ENCODE assay signal across 8 mouse cellular contexts in the genomic region with DNA sequence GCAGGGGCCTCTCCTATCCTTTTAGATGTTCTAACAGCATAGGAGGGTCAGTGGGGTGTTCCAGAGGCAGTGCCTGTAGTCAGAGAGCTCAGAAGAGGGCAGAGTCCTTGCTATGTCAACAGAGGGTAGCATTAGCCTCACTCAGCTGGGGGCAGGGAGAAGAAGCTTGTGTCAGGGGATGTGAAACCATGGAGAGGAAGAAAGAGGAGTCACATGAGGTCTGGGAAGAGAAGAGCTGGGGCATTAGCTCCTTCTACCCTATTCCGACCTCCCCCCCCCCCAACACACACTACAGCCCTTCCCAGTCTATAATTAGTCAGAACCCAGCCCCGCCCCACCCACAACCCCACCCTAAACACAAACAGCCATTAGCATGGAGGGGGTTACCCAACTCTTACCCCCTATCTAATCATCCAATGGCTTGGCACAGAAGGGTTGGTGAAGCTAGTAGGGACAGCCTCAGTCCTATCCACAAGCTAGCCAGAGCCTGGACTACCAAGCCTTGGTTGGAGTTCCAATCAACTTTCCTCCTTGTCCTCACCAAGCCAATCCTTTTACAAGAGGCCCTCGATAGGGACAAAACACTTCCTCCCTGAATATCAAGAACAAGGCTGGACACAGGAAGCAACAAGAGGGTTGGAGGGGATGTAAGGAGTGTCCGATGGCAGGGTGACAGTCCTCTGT. TPM values are rescaled to one million over a fixed set of nuclear protein-coding genes. Genes with fewer than 3 reads are reported as not detected.
A peak's percentile ranks its signal among the peaks of the same experiment; 100 is the strongest.
DNase-seq lines count a peak whose midpoint lies in the region; ATAC-seq and TF ChIP-seq lines count a peak whose summit lies in the region.

No protein-coding gene starts in this region.

- peak overlapping the region; percentile 88; the same call in 1 of the 2 replicates for H3K4me2 ChIP-seq in forebrain, embryonic 11.5 days (ENCODE audit: low read depth, low read length, severe bottlenecking)
- peak overlapping the region; percentile 90 for H3K4me2 ChIP-seq in intestine, postnatal 0 days (replicated peaks; ENCODE audit: low read depth)
- H3K4me2 ChIP-seq in midbrain, embryonic 14.5 days (ENCODE audit: low read length) = peak overlapping the region; percentile 70

- H3K27ac ChIP-seq in left cerebral cortex, adult 2 months = peak overlapping the region; percentile 61
- peak overlapping the region; percentile 31; the same call in 1 of the 2 replicates for H3K27ac ChIP-seq in forebrain, embryonic 11.5 days (ENCODE audit: low read depth, low read length)
- peak overlapping the region; percentile 88 for H3K27ac ChIP-seq in intestine, postnatal 0 days (ENCODE audit: low read depth, low read length)
- no peak overlapping the region for H3K27ac ChIP-seq in midbrain, embryonic 14.5 days (replicated peaks; ENCODE audit: low read depth, low read length)

- no peak for DNase-seq in left cerebral cortex, adult 2 months (ENCODE audit: extremely low spot score in 1 of 2, low spot score in 2 of 2)
- DNase-seq in left cerebral cortex, adult 8-10 months (ENCODE audit: low spot score in 2 of 2) = no peak
- no peak for DNase-seq in forebrain, embryonic 11.5 days (ENCODE audit: low spot score)
- no peak for DNase-seq in midbrain, embryonic 14.5 days
- DNase-seq in frontal cortex, postnatal 25 days (ENCODE audit: low spot score in 2 of 2) = no peak
- no peak for DNase-seq in gastrocnemius, postnatal 4 days (ENCODE audit: low spot score in 2 of 2)
- no peak for DNase-seq in embryo, embryonic 9.5 days (ENCODE audit: extremely low spot score)

- intact Hi-C loops in left cerebral cortex, adult 2 months (cut with DNase I) = no loop called here

- no peaks in the 10 kb centered on the region for H3K9me3 ChIP-seq in forebrain, embryonic 11.5 days (ENCODE audit: control insufficient read depth, low read length)
- no peaks in the 10 kb centered on the region for H3K9me3 ChIP-seq in intestine, postnatal 0 days (ENCODE audit: control insufficient read depth)
- no peaks in the 10 kb centered on the region for H3K9me3 ChIP-seq in midbrain, embryonic 14.5 days (ENCODE audit: control insufficient read depth, low read length)

- 85% methylated on average over 3 of the region's 4 CpGs for WGBS in forebrain, embryonic 11.5 days
- WGBS in intestine, postnatal 0 days = 26% methylated on average over 4 of the region's 4 CpGs
- WGBS in midbrain, embryonic 14.5 days = 82% methylated on average over 4 of the region's 4 CpGs

- H3K36me3 ChIP-seq in forebrain, embryonic 11.5 days (ENCODE audit: control insufficient read depth, insufficient read depth, low read length) = no peaks in the 10 kb centered on the region
- H3K36me3 ChIP-seq in intestine, postnatal 0 days (ENCODE audit: control insufficient read depth, insufficient read depth) = no peaks in the 10 kb centered on the region
- no peaks in the 10 kb centered on the region for H3K36me3 ChIP-seq in midbrain, embryonic 14.5 days (ENCODE audit: control insufficient read depth, insufficient read depth, low read length)

- no peaks in the 10 kb centered on the region for H3K27me3 ChIP-seq in forebrain, embryonic 11.5 days (ENCODE audit: control insufficient read depth, insufficient read depth, low read length)
- no peaks in the 10 kb centered on the region for H3K27me3 ChIP-seq in intestine, postnatal 0 days (replicated peaks; ENCODE audit: control insufficient read depth, insufficient read depth, low read length)
- no peaks in the 10 kb centered on the region for H3K27me3 ChIP-seq in midbrain, embryonic 14.5 days (ENCODE audit: control insufficient read depth, insufficient read depth, low read length)

- no peak overlapping the region for H3K4me3 ChIP-seq in left cerebral cortex, adult 2 months
- H3K4me3 ChIP-seq in forebrain, embryonic 11.5 days (ENCODE audit: low read depth, low read length) = no peak overlapping the region
- H3K4me3 ChIP-seq in intestine, postnatal 0 days (ENCODE audit: low read depth, low read length) = peak overlapping the region; percentile 78; the same call in 1 of the 2 replicates
- peak overlapping the region; percentile 79; the same call in 1 of the 2 replicates for H3K4me3 ChIP-seq in midbrain, embryonic 14.5 days (replicated peaks; ENCODE audit: low read depth, low read length)

- H3K4me1 ChIP-seq in forebrain, embryonic 11.5 days (replicated peaks; ENCODE audit: control insufficient read depth, insufficient read depth, low read length) = peaks cover 56% of the 10 kb centered on the region
- H3K4me1 ChIP-seq in intestine, postnatal 0 days (replicated peaks; ENCODE audit: control insufficient read depth, insufficient read depth, low read length) = peaks cover 36% of the 10 kb centered on the region
- peaks cover 73% of the 10 kb centered on the region for H3K4me1 ChIP-seq in midbrain, embryonic 14.5 days (ENCODE audit: control insufficient read depth, insufficient read depth, low read length)

- peak overlapping the region; percentile 29; the same call in 1 of the 2 replicates for H3K9ac ChIP-seq in forebrain, embryonic 11.5 days (ENCODE audit: low read length)
- H3K9ac ChIP-seq in intestine, postnatal 0 days (ENCODE audit: low read depth, low read length) = peak overlapping the region; percentile 79
- 0 out of 2 replicates have a peak overlapping the region, but pooled peaks have one; percentile 17 for H3K9ac ChIP-seq in midbrain, embryonic 14.5 days (replicated peaks; ENCODE audit: low read length)

- TF ChIP-seq CTCF in left cerebral cortex, adult 2 months (IDR thresholded peaks at IDR 0.05) = no peak
- TF ChIP-seq CTCF in intestine, postnatal 0 days (IDR thresholded peaks at IDR 0.05; ENCODE audit: low read depth) = no peak

- ATAC-seq in forebrain, embryonic 11.5 days (replicated peaks; ENCODE audit: low FRiP score) = no peak
- peak; percentile 53 for ATAC-seq in intestine, postnatal 0 days
- no peak for ATAC-seq in midbrain, embryonic 14.5 days (ENCODE audit: low FRiP score, low TSS enrichment)

RNA-seq across cellular contexts. Expression of gene Plxnb2, which starts 2.9 kb away (rescaled TPM):
- 10 to 100 TPM; 49.4 to 53.3 TPM for total RNA-seq in left cerebral cortex, adult 2 months (2021)
- total RNA-seq in left cerebral cortex, adult 8-10 months (2022) = 10 to 100 TPM; 42.6 to 60.9 (median 54.8) TPM
- polyA plus RNA-seq in forebrain, embryonic 11.5 days (2014; fragmentation: Nextera tagmentation; extraction: Ambion mirVana) = 162 and 176 TPM in 2 replicates
- polyA plus RNA-seq in intestine, postnatal 0 days (2015; fragmentation: Nextera tagmentation; extraction: Ambion mirVana) = 71.5 and 74.0 TPM in 2 replicates
- polyA plus RNA-seq in midbrain, embryonic 14.5 days (2014; fragmentation: Nextera tagmentation; extraction: Ambion mirVana) = 86.4 and 107 TPM in 2 replicates
- total RNA-seq in gastrocnemius, postnatal 4 days (2021) = 10 to 100 TPM; 81.0 to 84.7 TPM

RNA-seq across cellular contexts. Expression of gene Dennd6b, which starts 18.6 kb away (rescaled TPM):
- 10 to 100 TPM; 52.2 to 53.9 TPM for total RNA-seq in left cerebral cortex, adult 2 months (2021)
- total RNA-seq in left cerebral cortex, adult 8-10 months (2022) = 10 to 100 TPM; 46.2 to 59.3 (median 50.7) TPM
- 26.7 and 27.5 TPM in 2 replicates for polyA plus RNA-seq in forebrain, embryonic 11.5 days (2014; fragmentation: Nextera tagmentation; extraction: Ambion mirVana)
- 3.2 and 3.4 TPM in 2 replicates for polyA plus RNA-seq in intestine, postnatal 0 days (2015; fragmentation: Nextera tagmentation; extraction: Ambion mirVana)
- polyA plus RNA-seq in midbrain, embryonic 14.5 days (2014; fragmentation: Nextera tagmentation; extraction: Ambion mirVana) = 85.2 and 117 TPM in 2 replicates
- 1 to 10 TPM; 7.9 to 9.0 TPM for total RNA-seq in gastrocnemius, postnatal 4 days (2021)

RNA-seq across cellular contexts. Expression of gene Mapk11, which starts 28.3 kb away (rescaled TPM):
- total RNA-seq in left cerebral cortex, adult 2 months (2021) = 10 to 100 TPM; 61.8 to 63.5 TPM
- total RNA-seq in left cerebral cortex, adult 8-10 months (2022) = 10 to 100 TPM; 35.8 to 40.9 (median 39.4) TPM
- 43.2 and 47.6 TPM in 2 replicates for polyA plus RNA-seq in forebrain, embryonic 11.5 days (2014; fragmentation: Nextera tagmentation; extraction: Ambion mirVana)
- polyA plus RNA-seq in intestine, postnatal 0 days (2015; fragmentation: Nextera tagmentation; extraction: Ambion mirVana) = 1.6 and 1.9 TPM in 2 replicates
- 23.7 and 27.9 TPM in 2 replicates for polyA plus RNA-seq in midbrain, embryonic 14.5 days (2014; fragmentation: Nextera tagmentation; extraction: Ambion mirVana)
- 1 to 10 TPM; 3.4 to 4.1 TPM for total RNA-seq in gastrocnemius, postnatal 4 days (2021)

RNA-seq across cellular contexts. Expression of gene Ppp6r2, which starts 33.6 kb away (rescaled TPM):
- 100 to 1,000 TPM; 161 to 171 TPM for total RNA-seq in left cerebral cortex, adult 2 months (2021)
- 100 to 1,000 TPM; 150 to 165 (median 161) TPM for total RNA-seq in left cerebral cortex, adult 8-10 months (2022)
- 45.1 and 49.2 TPM in 2 replicates for polyA plus RNA-seq in forebrain, embryonic 11.5 days (2014; fragmentation: Nextera tagmentation; extraction: Ambion mirVana)
- polyA plus RNA-seq in intestine, postnatal 0 days (2015; fragmentation: Nextera tagmentation; extraction: Ambion mirVana) = 17.7 and 21.3 TPM in 2 replicates
- polyA plus RNA-seq in midbrain, embryonic 14.5 days (2014; fragmentation: Nextera tagmentation; extraction: Ambion mirVana) = 88.6 and 90.0 TPM in 2 replicates
- 10 to 100 TPM; 64.2 to 70.0 TPM for total RNA-seq in gastrocnemius, postnatal 4 days (2021)

RNA-seq across cellular contexts. Expression of gene Mapk12, which starts 37.2 kb away (rescaled TPM):
- total RNA-seq in left cerebral cortex, adult 2 months (2021) = 1 to 10 TPM; 8.3 to 9.3 TPM
- total RNA-seq in left cerebral cortex, adult 8-10 months (2022) = 10 to 100 TPM in 2 of 4 experiments, 1 to 10 TPM in 2; 9.5 to 10.6 (median 10.1) TPM
- 26.9 and 29.8 TPM in 2 replicates for polyA plus RNA-seq in forebrain, embryonic 11.5 days (2014; fragmentation: Nextera tagmentation; extraction: Ambion mirVana)
- polyA plus RNA-seq in intestine, postnatal 0 days (2015; fragmentation: Nextera tagmentation; extraction: Ambion mirVana) = 2.3 and 2.7 TPM in 2 replicates
- polyA plus RNA-seq in midbrain, embryonic 14.5 days (2014; fragmentation: Nextera tagmentation; extraction: Ambion mirVana) = 4.1 and 4.6 TPM in 2 replicates
- 10 to 100 TPM; 54.4 to 57.3 TPM for total RNA-seq in gastrocnemius, postnatal 4 days (2021)

Comparison
In these comparisons a context has a peak if more than half of its experiments do, and no peak if none do; other contexts are left out.
1. H3K4me3 ChIP-seq: peak in intestine, postnatal 0 days (single experiment) and midbrain, embryonic 14.5 days (single experiment); none in left cerebral cortex, adult 2 months (single experiment) and forebrain, embryonic 11.5 days (single experiment).
2. H3K9ac ChIP-seq: peak in every context shown above with its lines; median percentile 79 in intestine, postnatal 0 days; 29 in forebrain, embryonic 11.5 days; 17 in midbrain, embryonic 14.5 days.
3. RNA of gene Dennd6b, which starts 18.6 kb away (total RNA-seq): 52.2 to 53.9 TPM in left cerebral cortex, adult 2 months and 46.2 to 59.3 TPM in left cerebral cortex, adult 8-10 months; 7.9 to 9.0 TPM in gastrocnemius, postnatal 4 days; every median in the first group is over 4 times any median in the second.
4. RNA of gene Mapk11, which starts 28.3 kb away (total RNA-seq): 61.8 to 63.5 TPM in left cerebral cortex, adult 2 months and 35.8 to 40.9 TPM in left cerebral cortex, adult 8-10 months; 3.4 to 4.1 TPM in gastrocnemius, postnatal 4 days; every median in the first group is over 4 times any median in the second.
5. Peak in every context shown above with its lines, with median percentiles within 50 percentile points of each other: H3K4me2 ChIP-seq.